ENCODE assay signal across 9 mouse cellular contexts in the genomic region with DNA sequence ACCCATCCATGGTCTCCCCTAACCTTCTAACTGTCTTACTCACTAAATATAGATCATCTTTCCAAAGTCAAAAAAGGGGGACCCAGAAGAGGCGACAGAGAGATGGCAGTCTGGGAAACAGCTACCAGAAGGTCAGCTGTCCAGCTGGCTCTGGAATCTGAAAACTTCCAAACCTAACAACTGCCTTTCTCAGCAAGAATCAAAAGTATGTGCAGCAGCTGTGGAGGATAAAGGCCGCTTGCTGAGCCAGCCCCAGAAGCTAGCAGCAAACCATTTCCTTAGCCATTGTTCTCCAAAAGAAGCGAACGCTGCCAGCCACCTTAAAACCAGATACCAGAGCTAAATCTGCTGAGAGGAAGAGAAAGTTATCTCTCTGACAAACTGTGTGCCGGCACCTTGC. TPM values are rescaled to one million over a fixed set of nuclear protein-coding genes. Genes with fewer than 3 reads are reported as not detected.
DNase-seq lines count a peak whose midpoint lies in the region; ATAC-seq lines count a peak whose summit lies in the region.
"Had no signal": no experiment of that assay in that cellular context is flagged by ENCODE, and none has a peak within 500 bp of the region (broad histone marks: within the 10 kb centered on the region; RNA-seq: fewer than 3 reads in every experiment).

No protein-coding gene starts in this region.

- intact Hi-C loops in heart, postnatal 14 days (cut with DNase I) = loop anchor here (2.0 kb wide), 1 partner anchor 36 kb away; no protein-coding TSS in a partner anchor

- WGBS in forebrain, embryonic 11.5 days = 0% methylated on average over 5 of the region's 5 CpGs
- 10% methylated on average over 5 of the region's 5 CpGs for WGBS in forebrain, embryonic 16.5 days

- peak overlapping the region; percentile 53 for H3K27ac ChIP-seq in forebrain, embryonic 11.5 days (ENCODE audit: low read depth, low read length)
- no peak overlapping the region for H3K27ac ChIP-seq in forebrain, embryonic 16.5 days (ENCODE audit: low read length)

- no peaks in the 10 kb centered on the region for H3K27me3 ChIP-seq in forebrain, embryonic 11.5 days (ENCODE audit: control insufficient read depth, insufficient read depth, low read length)
- H3K27me3 ChIP-seq in forebrain, embryonic 16.5 days (replicated peaks; ENCODE audit: control insufficient read depth, insufficient read depth, low read length) = no peaks in the 10 kb centered on the region

- H3K9ac ChIP-seq in forebrain, embryonic 11.5 days (ENCODE audit: low read length) = no peak overlapping the region
- H3K9ac ChIP-seq in forebrain, embryonic 16.5 days (replicated peaks; ENCODE audit: low read depth, low read length) = no peak overlapping the region

- H3K4me2 ChIP-seq in forebrain, embryonic 11.5 days (ENCODE audit: low read depth, low read length, severe bottlenecking) = peak overlapping the region; percentile 6; the same call in 1 of the 2 replicates
- H3K4me2 ChIP-seq in forebrain, embryonic 16.5 days (ENCODE audit: low read length) = no peak overlapping the region

- DNase-seq in forebrain, embryonic 11.5 days (ENCODE audit: low spot score) = no peak
- DNase-seq in embryo, embryonic 11 days = peak; percentile 37
- DNase-seq in heart, postnatal 14 days = peak; percentile 27 to 51
- peak; percentile 67 for DNase-seq in lung, postnatal 10 days
- no peak for DNase-seq in urinary bladder, postnatal 14 days (ENCODE audit: low spot score)
- no peak for DNase-seq in layer of hippocampus, postnatal 25 days (ENCODE audit: extremely low spot score in 1 of 2, low spot score in 1 of 2)
- DNase-seq in right cerebral cortex, adult 2 months (ENCODE audit: low spot score in 2 of 2) = no peak

- no peak for ATAC-seq in forebrain, embryonic 11.5 days (replicated peaks; ENCODE audit: low FRiP score)
- ATAC-seq in forebrain, embryonic 16.5 days = no peak

- H3K36me3 ChIP-seq in forebrain, embryonic 11.5 days (ENCODE audit: control insufficient read depth, insufficient read depth, low read length) = no peaks in the 10 kb centered on the region
- H3K36me3 ChIP-seq in forebrain, embryonic 16.5 days (ENCODE audit: control insufficient read depth, insufficient read depth) = no peaks in the 10 kb centered on the region

- H3K4me3 ChIP-seq in forebrain, embryonic 11.5 days (ENCODE audit: low read depth, low read length) = no peak overlapping the region
- no peak overlapping the region for H3K4me3 ChIP-seq in forebrain, embryonic 16.5 days (replicated peaks; ENCODE audit: low read length)
- H3K4me3 ChIP-seq: erythroblast, embryonic 14.5 days had no signal

- peaks cover 5% of the 10 kb centered on the region; the same call in 1 of the 2 replicates for H3K4me1 ChIP-seq in forebrain, embryonic 11.5 days (replicated peaks; ENCODE audit: control insufficient read depth, insufficient read depth, low read length)
- H3K4me1 ChIP-seq in forebrain, embryonic 16.5 days (replicated peaks; ENCODE audit: control insufficient read depth, insufficient read depth, low read length) = peaks cover 4% of the 10 kb centered on the region; the same call in 1 of the 2 replicates

- H3K9me3 ChIP-seq in forebrain, embryonic 11.5 days (ENCODE audit: control insufficient read depth, low read length) = no peaks in the 10 kb centered on the region
- H3K9me3 ChIP-seq in forebrain, embryonic 16.5 days (ENCODE audit: control insufficient read depth, low read length) = no peaks in the 10 kb centered on the region

RNA-seq across cellular contexts. Expression of a gene that starts 59.7 kb away (rescaled TPM):
- 78.1 and 88.8 TPM in 2 replicates for polyA plus RNA-seq in forebrain, embryonic 11.5 days (2014; fragmentation: Nextera tagmentation; extraction: Ambion mirVana)
- 75.0 and 82.9 TPM in 2 replicates for polyA plus RNA-seq in forebrain, embryonic 16.5 days (2015; fragmentation: Nextera tagmentation; extraction: Ambion mirVana)
- 100 to 1,000 TPM; 271 to 291 TPM for total RNA-seq in heart, postnatal 14 days (2021)
- total RNA-seq in layer of hippocampus, postnatal 25 days (2021) = 100 to 1,000 TPM; 194 to 241 TPM

Comparison
In these comparisons a context has a peak if more than half of its experiments do, and no peak if none do; other contexts are left out.
1. DNase-seq: peak in embryo, embryonic 11 days (single experiment), heart, postnatal 14 days (2 of 2) and lung, postnatal 10 days (single experiment); none in forebrain, embryonic 11.5 days (single experiment), urinary bladder, postnatal 14 days (single experiment), layer of hippocampus, postnatal 25 days (0 of 2) and right cerebral cortex, adult 2 months (0 of 2).